Mouse (Mus musculus) embryonic fibroblast, embryonic 13.5 days (primary cell): ENCODE data around the gene Ccdc149.

Experiments
- CTCF ChIP-seq: IDR thresholded peaks from 2 replicates; pipeline ENCODE4 v1.5.1; 2011; ENCODE audit warnings: mild to moderate bottlenecking, control low read depth, low read length, moderate library complexity, borderline replicate concordance; ENCODE audit not compliant: insufficient read depth
- POLR2A ChIP-seq: IDR thresholded peaks from 2 replicates; pipeline ENCODE4 v1.6.1; 2011; ENCODE audit warnings: low read depth, mild to moderate bottlenecking, control low read depth, low read length, moderate library complexity

DNA sequence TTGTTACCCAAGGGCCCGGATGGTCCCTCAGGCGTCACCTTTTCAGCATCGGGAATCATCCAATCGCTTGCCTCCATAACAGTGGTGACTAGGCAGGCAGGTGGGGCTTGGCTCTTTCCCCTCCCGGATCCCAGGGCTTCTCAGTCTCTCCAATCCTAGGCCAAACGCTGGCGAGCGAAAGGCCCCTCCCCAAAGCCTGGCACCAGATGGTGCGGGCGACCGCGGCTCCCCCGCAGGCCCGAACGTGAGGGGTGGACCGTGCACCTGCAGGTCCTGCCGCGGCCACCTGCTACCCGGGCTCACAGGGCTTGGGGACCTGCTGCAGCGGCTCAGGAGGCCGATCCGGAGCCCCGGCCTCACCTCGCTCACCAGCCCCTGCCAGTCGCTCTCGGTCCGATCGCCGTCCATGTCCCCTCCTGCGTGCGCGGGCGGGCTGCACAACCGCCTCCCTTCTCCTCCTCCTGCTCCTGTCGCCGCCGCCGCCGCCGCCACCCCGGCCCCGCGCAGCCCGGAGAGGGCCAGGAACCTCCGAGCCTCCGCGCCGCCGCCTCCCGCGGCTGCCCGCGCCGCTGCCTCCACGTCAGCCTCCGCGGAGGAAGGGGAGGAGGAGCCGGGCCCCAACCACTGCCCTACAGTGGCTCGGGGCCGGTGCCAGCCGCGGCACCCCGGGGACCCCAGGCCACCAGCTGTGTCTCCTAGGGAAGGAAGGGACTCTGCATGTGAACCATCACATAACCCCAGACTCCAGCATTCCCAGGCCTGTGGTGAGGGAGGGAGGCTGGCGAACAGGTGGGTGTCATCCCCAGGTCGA lies at the start of gene Ccdc149:
- no peak for TF ChIP-seq POLR2A
- TF ChIP-seq CTCF = no peak
